Mouse (Mus musculus): ENCODE results near the gene Fbxw11.
"Not testable (repeated sequence)": the region's sequence is repeated elsewhere in the genome, so short reads cannot be mapped to it uniquely, and the experiment has no call there.

Fbxw11 gene

DNA sequence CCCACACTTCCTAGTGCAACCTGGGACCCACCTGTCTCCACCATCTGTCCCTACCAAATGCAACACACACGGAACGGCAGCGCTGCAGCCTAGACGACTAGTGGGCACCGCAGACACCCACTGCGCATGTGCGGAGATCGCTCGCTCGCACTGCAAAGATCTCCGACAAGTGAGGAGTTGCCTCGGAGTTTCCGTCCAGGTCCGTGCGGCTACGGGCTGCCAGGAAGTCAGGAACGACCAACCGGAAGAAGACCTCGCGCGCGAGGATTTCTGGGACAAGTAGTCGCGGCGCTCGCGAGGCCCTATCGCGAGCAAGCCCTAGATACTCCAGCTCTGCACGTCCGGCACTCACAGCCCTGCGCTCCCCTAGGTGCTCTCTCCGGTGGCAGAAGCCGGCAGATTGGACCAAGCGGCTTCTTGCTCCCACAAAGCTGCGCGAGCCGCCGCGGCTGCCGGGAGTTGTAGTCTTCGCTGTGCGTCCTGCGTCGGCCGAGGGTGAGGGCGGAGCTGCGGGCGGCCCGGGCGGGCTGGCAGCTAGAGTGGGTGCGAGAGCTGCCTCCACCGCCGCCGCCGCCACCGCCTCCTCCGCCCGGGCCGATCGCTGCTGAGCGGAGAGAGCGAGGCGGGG lies at the start of gene Fbxw11:
Fbxw11 (plus strand) TSS at position 476 of the 628 bp plus-strand sequence.
- DNase-seq (ENCODE audit: low read depth, low spot score), result peak; percentile 95

DNA sequence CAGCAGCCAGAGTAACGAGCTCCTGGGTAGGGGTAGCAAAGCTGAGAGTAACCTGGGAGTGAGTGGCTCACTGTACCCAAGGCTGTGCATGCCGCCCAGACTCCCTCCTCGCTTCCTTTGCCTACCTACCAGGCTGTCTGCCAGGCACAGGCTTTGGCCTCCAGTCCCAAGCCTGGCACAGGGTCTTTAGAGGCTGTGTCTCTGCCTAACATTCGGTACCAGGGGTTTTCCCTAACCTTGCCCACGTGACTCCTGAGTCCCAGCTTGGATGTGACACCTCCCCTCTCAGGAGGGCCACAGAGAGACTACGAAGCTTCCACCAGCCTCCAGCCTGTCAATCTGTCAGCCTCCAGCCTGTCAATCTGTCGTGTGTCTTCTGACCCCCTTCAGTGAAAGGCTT lies 49.4 kb upstream of the Fbxw11 start:
- no peak for DNase-seq (ENCODE audit: low read depth, low spot score)

DNA sequence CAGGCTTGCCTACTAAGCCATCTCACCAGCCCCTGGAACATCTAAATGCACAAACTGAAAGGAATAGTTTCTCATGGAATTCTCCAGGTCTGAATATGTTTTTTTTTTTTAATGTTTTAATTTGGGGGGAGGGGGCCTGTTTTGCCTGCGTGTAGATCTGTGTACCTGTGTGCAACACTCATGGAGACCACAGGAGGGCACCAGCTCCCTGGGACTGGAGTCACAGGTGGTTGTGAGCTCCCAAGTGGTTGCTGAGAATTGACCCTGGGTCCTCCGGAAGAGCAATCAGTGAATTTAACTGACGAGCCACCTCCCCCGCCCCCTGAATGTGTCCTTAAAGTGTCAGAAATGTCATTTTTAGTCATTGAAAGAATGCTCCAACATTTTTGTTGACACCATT lies 48.4 kb upstream of the Fbxw11 start:
- no peak for DNase-seq (ENCODE audit: low read depth, low spot score)

DNA sequence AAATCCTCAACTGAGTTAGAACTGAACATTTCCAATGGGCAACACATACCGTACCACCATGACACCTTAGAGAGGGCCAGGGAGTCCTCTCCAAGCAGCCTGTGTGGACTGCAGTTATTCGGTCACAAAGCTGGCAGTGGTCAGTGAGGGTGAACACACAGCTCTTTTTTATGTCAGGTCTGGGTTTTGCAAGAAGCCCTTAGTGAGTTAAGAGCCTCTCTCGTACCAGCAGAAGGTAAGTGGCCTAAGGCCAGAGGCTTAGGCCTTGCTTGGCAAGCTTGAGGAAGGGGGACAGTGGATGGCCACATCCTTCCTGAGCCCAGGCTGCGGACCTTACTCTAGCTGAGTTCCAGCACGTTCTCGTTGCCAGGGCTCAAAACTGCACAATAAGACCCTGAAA lies 42.2 kb upstream of the Fbxw11 start:
- no peak for DNase-seq (ENCODE audit: low read depth, low spot score)

DNA sequence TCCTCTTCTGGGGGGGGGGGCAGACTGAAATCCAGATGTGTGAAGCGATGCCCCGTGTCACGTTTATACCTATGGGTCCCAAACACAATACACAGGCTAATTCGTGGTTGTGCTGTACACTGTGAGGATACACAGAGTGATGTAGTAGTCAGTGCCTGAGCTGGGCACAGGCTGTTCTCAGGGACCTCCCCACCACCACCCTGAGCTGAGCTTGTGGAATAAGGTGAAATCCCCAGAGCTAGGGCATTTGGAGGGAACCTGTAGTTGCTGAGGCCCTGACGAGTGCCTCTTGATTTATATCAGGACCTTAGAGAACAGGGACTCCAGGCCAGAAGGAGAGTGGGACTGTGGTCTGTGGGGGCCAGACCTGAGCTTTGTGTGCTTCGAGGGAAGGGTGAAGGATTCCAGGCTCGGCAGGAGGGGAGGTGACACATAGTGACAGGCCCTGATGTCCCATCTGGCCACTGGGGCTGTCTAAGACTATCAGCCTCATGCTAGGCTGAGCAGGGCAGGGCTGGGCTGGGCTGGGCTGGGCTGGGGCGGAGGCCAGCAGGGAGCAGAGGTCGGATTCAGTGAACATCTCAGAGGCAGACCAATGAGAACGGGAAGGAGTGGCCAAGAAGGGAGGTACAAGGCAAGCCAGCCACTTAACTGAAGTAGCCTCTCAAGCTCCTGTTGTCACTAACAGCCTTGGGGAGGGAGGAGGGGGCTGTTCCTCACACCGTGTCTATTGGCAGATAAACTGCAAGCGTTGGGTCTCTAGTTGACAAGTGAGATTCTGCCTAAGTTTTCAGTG lies 40.8 kb upstream of the Fbxw11 start:
- DNase-seq (ENCODE audit: low read depth, low spot score), result no peak

DNA sequence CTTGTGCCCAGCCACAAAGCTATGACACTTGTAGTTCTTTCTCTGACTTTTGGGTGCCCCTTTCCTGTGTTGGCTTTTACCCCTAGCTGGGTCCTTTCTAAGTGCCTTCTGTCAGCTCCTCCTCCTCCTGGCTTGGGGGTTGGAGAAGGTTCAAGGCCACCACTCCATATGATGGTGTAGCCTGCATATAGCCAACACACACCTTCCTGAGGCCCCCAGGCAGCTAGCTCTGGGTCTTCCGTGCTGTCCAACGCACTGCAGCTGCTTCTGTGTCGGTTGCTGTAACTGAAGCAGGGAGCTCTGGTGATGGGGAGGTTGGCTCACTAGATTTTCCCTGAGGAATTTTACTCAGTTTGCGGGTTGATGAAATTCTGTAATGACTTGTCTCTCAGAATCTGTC lies 37.9 kb upstream of the Fbxw11 start:
- no peak for DNase-seq (ENCODE audit: low read depth, low spot score)

DNA sequence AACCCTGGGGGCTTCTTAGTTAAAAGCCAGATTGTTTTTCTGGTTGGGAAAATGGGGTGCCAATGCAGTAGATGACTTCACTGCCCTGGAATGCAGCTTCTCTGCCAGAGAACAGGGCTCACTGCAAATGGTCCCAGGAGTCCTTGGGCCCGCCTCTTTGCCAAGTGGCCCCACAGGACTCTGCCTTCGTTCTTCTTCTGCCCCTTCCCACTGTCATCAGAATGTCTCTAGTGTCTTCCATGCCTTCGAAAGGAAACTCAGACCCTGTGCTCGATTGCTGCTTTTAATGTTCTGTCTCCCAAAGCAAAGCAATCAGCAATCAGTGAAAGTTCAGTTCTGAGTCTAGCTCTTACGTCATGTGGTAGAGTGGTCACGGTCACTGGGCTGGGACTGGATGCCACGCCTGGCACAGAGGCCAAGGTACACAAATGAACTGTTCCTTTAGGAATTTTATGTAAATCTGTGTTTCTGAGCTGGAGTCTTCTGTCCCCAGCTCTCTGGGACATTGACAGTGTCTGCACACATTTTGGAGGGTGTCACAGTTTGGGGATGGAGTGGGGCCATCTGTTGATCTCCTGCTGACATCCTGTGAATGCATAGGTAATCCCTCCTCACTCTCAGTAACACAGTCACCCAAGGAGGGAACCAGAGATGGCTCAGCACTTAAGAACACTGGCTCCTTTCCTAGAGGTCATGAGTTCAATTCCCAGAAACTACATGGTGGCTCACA lies 37.2 kb upstream of the Fbxw11 start:
- DNase-seq (ENCODE audit: low read depth, low spot score), result no peak

DNA sequence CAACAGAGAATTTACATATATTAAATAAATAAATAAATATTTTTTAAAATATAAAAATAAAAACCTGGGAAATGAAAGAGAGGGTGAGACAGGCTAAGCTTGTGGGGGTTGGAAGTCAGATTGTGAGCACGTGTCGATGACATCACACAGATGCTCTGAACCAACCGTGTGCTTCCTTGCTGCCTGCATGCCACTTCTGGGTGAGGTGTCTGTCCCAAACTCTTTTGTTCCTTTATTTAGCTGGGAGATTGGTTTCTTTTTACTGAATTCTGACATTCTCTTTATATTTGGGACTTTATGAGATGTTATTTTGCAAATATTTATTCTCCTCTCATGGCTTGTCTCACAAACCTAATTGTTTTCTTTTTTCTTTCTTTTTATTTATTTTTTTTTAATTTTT lies 36.6 kb upstream of the Fbxw11 start:
- DNase-seq (ENCODE audit: low read depth, low spot score), result no peak

DNA sequence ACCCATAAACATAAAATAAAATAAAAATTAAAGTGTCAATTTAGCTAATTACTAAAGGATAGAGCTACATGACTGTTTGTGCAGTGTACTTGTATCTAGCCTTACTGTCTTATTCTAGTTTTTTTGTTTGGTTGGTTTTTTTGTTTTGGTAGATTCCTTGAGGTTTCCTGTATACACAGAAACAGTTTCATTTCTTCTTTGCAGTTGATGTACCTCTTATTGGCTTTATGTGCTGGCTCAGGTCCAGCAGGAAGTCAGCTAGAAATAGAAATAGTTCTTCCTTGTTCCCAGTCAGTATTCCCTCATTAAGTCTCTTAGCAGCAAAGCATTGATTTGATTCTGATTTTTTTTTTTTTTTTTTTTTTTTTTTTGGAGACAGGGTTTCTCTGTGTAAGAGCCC lies 35.2 kb upstream of the Fbxw11 start:
- DNase-seq (ENCODE audit: low read depth, low spot score), result no peak

DNA sequence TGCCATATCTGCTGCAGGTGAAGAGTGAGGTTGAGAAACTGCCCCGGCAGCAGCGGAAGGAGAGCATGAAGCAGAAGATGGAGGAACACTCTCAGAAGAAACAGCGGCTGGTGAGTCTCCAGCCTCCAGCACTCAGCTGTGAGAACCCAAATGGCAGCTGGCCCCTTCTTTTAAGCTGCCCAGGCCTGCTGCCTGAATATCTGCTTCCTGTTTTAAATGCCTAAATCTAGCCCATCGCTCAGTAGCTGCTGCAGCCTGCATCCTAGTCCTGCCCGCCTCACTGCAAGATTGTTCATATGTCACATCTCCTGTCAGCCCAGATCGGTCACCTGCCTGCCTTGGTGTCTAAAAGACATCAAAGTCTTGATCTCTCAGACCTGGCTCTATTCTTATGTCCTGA lies 31.9 kb upstream of the Fbxw11 start:
- DNase-seq (ENCODE audit: low read depth, low spot score), result no peak

DNA sequence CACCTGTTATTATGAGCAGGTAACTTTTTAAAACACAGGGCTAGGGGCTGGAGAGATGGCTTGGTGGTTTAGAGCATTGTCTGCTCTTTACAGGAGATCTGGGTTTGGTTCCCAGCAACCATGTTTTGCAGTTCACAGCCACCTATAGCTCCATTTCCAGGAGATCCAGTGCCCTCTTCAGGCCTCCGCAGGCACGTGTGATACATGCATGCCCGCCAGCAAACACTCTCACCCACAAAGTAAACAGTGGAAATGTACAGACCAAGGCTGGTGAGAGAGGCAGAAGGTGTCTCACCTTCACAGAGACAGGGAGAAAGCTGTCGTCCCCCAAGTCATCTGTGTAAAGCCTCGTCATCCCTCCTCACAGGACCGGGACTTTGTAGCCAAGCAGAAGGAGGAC lies 30.2 kb upstream of the Fbxw11 start:
- no peak for DNase-seq (ENCODE audit: low read depth, low spot score)

DNA sequence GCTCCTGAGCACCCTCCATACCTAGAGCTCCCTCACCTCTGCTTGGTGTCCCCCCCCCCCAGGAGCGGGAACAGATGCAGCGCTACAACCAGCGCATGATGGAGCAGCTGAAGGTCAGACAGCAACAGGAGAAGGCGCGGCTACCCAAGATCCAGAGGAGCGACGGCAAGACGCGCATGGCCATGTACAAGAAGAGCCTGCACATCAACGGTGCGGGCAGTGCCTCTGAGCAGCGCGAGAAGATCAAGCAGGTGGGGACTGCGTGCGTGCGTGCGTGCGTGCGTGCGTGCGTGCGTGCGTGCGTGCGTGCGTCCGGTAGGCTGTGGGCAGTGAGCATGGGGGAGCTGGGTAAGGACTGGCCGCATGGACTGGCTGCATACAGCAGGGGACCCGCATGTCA lies 28.1 kb upstream of the Fbxw11 start:
- no peak for DNase-seq (ENCODE audit: low read depth, low spot score)

DNA sequence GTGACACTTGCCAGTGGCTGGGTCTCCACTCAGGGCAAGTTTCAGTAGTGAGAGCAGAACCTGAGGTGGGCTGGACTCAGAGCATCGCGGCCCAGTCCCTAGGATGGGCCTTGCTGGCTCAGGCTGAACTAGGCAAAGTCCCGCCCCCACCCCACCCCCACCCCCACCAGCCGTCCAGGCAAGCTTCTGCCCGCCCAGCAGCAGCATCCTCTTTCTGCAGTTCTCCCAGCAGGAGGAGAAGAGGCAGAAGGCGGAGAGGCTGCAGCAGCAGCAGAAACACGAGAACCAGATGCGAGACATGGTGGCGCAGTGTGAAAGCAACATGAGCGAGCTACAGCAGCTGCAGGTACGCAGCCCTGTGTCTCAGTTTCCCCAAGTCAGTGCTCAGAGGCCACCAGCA lies 27.0 kb upstream of the Fbxw11 start:
- no peak for DNase-seq (ENCODE audit: low read depth, low spot score)

DNA sequence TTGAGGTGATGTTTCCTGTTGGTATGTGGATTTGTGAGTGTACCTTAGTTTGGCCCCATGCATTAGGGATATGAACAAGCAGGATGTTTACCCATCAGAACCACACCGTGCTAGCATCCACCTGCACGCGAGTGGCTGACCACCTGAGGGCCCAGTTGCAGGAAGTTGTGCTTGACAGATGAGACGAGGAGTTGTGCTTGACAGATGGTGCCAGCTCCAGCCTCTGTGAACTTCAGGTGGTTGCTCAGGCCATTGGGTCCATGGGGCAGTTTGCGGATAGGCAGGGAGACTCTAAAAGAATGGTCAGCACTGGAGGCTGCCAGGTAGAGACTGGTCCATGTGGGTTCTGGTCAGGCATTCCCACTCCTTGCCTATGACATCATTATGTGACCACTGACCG lies 26.4 kb upstream of the Fbxw11 start:
- DNase-seq (ENCODE audit: low read depth, low spot score), result no peak

DNA sequence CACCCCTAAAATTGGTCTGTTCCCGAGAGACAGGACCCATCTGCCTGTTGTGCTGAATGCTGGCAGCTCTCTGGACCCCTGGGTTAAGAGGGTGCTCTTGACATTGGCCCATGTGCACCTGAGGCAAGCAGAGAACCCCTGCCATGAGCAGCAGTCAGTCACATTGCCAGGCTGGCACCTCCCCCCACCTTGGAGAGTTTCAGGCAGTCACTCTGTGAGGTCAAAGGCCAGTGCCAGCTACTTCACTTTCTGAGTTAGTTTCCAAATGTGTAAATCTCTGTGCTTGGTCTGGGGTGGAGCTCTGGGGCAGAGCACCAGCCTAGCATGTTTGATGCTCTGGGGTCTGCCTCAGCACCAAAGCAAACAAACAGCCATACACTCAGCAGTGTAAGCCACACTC lies 24.5 kb upstream of the Fbxw11 start:
- DNase-seq (ENCODE audit: low read depth, low spot score), result no peak

DNA sequence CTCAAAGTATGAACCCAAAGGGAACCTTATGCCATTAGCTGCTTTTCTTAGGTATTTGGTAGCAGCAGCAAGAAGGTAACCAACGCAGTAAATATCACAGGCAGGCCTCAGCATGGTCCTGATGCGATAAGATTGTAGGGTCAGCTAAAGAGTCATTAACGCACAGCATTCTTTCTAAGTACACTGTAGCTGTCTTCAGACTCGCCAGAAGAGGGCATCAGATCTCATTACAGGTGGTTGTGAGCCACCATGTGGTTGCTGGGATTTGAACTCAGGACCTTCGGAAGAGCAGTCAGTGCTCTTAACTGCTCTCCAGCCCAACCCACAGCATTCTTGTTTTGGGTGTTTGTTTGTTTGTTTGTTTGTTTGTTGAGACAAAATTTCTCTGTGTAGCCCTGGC lies 23.9 kb upstream of the Fbxw11 start:
- DNase-seq (ENCODE audit: low read depth, low spot score), result not testable (repeated sequence)

DNA sequence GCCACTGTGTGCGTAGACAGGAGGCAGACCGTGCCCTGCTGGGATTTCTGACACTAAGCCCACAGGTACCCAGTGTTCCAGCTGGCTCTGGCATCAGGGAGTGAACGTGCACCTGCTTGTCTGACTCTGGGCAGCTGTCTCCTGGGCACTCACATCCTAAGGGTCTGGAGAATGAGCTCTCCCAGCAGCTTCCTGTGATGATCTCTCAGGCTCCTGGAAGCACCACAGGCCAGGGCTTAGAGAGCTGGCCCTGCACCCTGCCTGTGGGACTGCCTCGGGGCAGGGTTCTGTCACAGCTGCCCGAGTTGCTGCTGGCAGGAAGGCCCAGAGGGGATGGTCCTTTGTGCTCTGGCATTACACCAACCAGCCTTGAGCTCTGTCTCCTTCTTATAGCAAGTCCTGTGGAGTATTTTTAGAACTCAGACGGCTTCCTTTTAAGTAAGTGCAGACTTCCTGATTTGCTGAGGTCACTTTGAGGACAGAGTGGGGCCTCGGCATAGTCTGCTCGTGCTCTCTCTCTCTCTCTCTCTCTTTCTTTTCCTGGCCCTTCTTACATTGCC lies 23.2 kb upstream of the Fbxw11 start:
- DNase-seq (ENCODE audit: low read depth, low spot score), result no peak

DNA sequence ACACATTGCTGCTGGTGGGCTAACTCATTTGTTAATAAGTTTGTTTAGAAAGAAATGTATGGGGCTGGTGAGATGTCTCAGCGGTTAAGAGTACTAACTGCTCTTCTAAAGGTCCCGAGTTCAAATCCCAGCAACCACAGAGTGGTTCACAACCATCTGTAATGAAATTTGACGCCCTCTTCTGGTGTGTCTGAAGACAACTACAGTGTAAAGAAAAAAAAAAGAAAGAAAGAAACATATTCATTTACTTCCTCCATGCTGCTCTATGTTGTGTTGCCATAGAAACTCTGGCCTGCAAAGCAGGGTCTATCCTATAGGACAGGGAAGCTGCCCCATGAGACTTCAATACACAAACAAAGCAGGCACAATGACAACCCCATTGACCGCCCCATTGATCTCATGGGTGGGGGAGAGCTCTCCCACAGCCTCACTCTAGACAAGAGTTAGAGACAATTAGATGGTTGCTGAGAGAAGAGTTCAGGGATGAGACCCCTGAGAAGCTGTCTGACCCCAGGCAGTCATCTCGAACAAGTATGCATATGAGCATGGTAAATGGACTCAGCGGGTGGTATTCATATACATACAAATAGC lies 22.6 kb upstream of the Fbxw11 start:
- DNase-seq (ENCODE audit: low read depth, low spot score), result no peak

DNA sequence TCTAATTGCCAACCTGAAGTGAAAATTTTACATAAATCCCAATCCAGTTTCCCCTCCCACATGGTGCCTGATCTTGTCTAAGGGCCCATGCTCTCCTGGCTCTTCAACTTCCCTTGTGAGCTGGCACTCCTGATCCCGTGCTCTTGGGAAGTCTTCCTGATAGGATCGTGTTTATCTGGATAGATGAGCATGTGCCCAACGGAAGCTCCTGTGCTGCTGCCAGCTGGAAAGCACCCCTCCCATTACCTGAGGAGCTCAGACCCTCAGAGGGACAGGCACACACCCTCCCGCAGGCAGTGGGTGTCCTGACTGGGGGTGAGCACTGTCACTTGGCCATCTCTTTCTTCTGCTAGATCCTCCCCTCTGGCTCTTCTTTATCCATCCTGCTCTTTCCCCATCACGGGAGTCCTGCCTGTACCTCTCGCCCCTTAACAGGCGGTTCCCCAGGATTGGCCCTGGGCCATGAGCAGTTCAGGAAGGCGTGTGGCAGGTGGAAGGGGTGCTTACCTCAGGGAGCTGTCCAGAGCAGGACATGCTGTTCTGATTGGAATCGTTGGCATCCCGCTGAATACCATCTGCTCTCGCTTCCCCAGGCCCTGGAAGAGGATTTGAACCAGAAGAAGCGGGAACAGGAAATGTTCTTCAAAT lies 20.6 kb upstream of the Fbxw11 start:
- no peak for DNase-seq (ENCODE audit: low read depth, low spot score)

DNA sequence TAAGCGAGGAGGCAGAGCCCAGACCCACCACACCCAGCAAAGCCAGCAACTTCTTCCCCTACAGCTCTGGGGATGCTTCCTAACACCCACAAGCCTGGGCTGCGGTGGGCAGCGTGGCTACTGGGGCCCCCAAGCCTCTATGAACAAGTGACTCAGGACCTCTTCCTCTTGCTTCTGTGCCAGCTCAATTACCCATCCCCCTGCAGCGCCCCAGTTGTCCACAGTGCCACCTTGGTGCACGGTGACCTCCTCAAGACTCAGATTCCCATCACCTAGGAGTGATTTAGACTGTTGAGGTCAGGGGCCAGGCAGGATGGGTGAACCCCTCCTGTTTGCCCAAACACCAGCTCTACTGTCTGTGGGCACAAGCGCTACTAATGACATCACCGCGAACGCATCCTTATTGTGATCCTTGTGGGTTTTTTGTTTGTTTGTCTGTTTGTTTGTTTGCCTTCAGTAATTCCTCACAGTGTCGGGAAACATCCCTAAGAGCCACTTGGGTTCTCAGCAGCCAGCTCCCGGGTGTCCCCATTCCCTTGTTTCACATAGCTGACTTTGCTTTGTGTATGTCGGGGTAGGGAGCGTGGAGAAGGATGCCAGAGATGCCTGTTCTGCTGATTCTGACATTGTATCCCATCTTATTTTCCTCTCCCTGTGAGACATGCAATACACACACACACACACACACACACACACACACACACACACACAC lies 19.9 kb upstream of the Fbxw11 start:
- no peak for DNase-seq (ENCODE audit: low read depth, low spot score)

DNA sequence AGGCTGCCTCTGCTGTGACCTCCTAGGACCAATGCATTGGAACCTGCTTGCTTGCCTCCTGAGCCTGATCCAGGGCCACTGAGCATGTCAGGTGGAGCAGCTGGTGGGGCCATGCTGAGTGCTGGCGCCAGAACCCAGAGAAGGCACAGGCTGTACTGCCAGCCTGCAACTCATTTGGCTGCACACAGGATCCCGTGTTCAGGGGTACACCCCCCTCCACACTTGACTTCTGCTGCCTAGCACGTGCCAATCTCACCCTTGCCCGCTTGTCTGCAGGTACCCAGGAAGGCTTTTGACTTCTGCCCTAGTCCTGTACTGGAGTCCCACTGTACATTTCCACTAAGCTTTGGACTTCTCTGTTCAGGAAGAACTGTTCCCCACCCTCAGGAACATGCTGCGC lies 19.3 kb upstream of the Fbxw11 start:
- no peak for DNase-seq (ENCODE audit: low read depth, low spot score)
